Mouse (Mus musculus) effector memory CD4-positive, alpha-beta T cell, adult 7 months (primary cell): ENCODE measurements around the gene Krtap14. TPM values are rescaled to one million over a fixed set of nuclear protein-coding genes. Genes with fewer than 3 reads are reported as not detected.

Experiments used
- polyA plus RNA-seq: library from polyadenylated mRNA; unstranded; fragments of 100-300 nt; shearing (Covaris generic); gene quantifications from one replicate; pipeline ENCODE4 v1.2.1, GENCODE M21; 2017

Gene Krtap14
- polyA plus RNA-seq: not detected

DNA sequence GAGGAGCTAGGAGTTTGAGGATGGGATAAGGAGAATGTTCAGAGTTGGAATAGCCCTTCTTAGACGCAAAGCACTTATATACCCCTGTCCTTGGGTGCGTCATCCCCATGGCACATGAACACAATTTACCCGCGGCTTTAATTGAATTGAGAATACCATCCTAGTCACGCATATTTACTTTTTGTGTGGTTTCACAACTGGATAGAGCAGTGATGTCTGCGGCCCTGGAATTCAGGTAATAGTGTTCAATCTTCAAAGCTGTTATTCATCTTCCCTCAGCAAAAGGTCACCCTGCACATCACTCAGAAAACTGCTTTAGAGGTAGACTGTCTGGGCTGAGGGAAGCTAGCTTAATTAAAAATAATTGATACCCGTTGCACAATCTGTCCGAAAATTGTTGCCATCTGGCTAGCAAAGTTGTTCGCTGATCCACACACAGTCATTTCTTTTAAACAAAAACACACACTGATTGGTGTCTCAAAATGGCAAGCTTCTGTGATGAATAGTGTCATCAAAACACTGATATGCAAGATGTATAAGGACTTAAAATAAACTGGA is at the start of gene Krtap14:
Krtap14 (minus strand) TSS at position 51 of the 558 bp plus-strand sequence.

DNA sequence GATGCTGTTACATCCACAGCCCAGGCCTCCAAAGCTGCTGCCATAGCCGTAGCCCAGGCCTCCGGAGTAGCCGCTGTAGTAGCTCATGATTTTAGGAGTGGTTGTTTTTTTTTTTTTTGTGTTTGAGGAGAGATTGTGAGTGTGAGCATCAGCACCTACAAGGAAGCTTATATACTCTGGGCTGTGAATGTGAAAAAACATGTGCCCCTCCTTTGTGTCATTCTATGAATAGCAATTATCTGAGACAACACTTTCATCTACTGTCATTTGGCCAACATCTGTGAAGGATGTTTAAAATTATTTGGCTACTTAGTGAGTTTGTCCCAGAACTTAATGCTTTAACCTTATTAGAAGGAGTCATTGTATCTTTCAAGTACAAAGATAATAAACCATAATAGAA is 48.2 kb upstream of the Krtap14 start, which contains the start of gene Krtap19-2:
Krtap19-2 (minus strand) TSS at position 101 of the 400 bp plus-strand sequence.

DNA sequence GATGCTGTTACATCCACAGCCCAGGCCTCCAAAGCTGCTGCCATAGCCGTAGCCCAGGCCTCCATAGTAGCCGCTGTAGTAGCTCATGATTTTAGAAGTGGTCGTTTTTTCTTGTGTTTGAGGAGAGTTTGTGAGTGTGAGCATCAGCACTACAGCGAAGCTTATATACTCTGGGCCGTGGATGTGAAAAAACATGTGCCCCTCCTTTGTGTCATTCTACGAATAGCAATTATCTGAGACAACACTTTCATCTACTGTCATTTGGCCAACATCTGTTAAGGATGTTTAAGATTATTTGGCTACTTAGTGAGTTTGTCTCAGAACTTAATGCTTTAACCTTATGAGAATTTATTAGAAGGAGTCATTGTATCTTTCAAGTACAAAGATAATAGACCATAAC is 43.4 kb upstream of the Krtap14 start, which contains the start of gene Krtap19-1:
Krtap19-1 (minus strand) TSS at position 101 of the 400 bp plus-strand sequence.

DNA sequence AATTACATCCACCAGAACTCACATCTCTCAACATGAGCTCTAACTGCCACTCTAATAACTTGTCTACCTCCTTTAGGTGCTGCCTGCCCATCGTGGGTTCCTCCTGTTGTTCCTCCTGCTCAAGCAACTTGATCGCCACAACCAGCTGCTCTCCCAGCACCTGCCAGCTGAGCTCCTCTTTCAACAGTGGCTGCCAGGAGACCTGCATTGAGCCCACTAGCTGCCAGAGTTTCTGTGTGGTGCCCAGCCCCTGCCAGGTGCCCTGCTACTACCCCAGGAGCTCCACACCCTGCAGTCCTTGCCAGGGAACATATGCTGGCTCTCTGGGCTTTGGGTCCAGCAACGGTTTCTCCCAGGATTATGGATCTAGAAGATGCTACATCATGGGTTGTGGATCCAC is 5.9 kb downstream of the Krtap14 start, which contains the start of gene Krtap15:
Krtap15 (plus strand) TSS at position 150 of the 400 bp plus-strand sequence.

DNA sequence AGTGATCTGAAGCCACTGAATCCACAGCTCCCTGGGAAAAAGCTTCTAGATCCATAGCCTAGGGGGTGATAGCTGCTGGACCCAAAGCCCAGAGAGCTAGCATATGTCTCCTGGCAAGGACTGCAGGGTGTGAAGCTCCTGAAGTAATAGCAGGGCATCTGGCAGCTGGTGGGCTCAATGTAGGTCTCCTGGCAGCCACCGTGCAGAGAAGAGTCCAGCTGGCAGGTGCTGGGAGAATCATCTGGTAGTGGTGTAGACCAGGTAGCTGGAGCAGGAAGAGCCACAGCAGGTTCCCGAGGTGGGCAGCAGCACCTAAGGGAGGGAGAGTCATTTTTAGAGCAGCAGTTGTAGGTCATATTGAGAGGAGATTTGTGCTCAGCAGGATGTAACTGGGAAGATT is 14.1 kb downstream of the Krtap14 start, which contains the start of gene Gm20741:
Gm20741 (minus strand) TSS at position 394 of the 400 bp plus-strand sequence.

DNA sequence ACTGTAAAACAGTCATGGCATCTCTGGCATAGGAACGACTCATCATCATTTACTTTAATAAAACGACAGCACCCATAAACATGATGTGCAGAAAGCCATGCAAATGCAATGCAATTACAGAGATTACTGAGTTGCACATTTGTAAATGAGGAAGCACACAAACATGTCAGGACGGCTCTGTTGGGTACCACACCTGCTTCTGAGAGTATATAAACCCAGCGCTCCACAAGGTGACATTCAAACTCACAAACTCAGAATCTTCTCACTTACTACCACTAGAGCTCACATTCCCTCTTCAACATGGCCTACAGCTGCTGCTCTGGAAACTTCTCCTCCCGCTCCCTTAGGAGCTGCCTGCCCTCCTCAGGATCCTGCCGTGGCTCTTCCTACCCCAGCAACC is 48.3 kb downstream of the Krtap14 start, which contains the start of gene Gm5965:
Gm5965 (plus strand) TSS at position 301 of the 400 bp plus-strand sequence.

DNA sequence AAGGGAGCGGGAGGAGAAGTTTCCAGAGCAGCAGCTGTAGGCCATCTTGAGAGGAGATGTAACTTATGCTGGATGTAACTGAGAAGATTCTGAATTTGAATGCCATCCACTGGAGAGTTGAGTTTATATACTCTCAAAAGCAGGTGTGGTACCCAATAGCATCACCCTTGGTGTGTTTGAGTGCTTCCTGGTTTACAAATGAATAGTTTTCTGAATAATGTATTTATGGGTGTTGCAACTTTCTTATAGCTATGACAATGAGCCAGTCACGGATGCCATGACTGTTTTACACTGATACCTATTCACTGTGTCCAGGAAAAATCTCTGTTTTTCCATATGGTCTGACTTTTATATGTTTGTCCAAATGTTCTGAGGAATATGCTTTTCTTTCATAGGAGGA is 51.8 kb downstream of the Krtap14 start, which contains the start of gene 2310057N15Rik:
2310057N15Rik (minus strand) TSS at position 101 of the 400 bp plus-strand sequence.

Other genes starting within 250 kb of the Krtap14 start
- not detected for gene Krtap24-1, start 213.9 kb downstream of the Krtap14 start, polyA plus RNA-seq
- gene 2310079G19Rik, start 198.5 kb downstream of the Krtap14 start, polyA plus RNA-seq: not detected
- gene Krtap26-1, start 178.3 kb downstream of the Krtap14 start, polyA plus RNA-seq: not detected
- gene Krtap27-1, start 154.5 kb downstream of the Krtap14 start, polyA plus RNA-seq: not detected
- not detected for gene 2310061N02Rik, start 118.2 kb downstream of the Krtap14 start, polyA plus RNA-seq
- not detected for gene Krtap13-1, start 97.3 kb downstream of the Krtap14 start, polyA plus RNA-seq
- not detected for gene Krtap13, start 74.5 kb downstream of the Krtap14 start, polyA plus RNA-seq
- gene 2310034C09Rik, start 67.3 kb downstream of the Krtap14 start, polyA plus RNA-seq: not detected
- gene 2310057N15Rik, start 51.9 kb downstream of the Krtap14 start, polyA plus RNA-seq: not detected
- gene Gm5965, start 48.2 kb downstream of the Krtap14 start, polyA plus RNA-seq: not detected
- gene Gm20741, start 13.9 kb downstream of the Krtap14 start, polyA plus RNA-seq: not detected
- gene Krtap15, start 5.9 kb downstream of the Krtap14 start, polyA plus RNA-seq: not detected
- not detected for gene Krtap19-1, start 43.3 kb upstream of the Krtap14 start, polyA plus RNA-seq
- gene Krtap19-2, start 48.1 kb upstream of the Krtap14 start, polyA plus RNA-seq: not detected
- not detected for gene Krtap19-3, start 51.9 kb upstream of the Krtap14 start, polyA plus RNA-seq
- gene Krtap19-4, start 58.9 kb upstream of the Krtap14 start, polyA plus RNA-seq: not detected
- not detected for gene Krtap19-5, start 70.3 kb upstream of the Krtap14 start, polyA plus RNA-seq
- gene Krtap19-9b, start 106.1 kb upstream of the Krtap14 start, polyA plus RNA-seq: not detected
- gene Krtap16-3, start 136.7 kb upstream of the Krtap14 start, polyA plus RNA-seq: not detected
- not detected for gene Krtap22-2, start 184.6 kb upstream of the Krtap14 start, polyA plus RNA-seq
- not detected for gene Gm10229, start 189.1 kb upstream of the Krtap14 start, polyA plus RNA-seq
- gene Krtap6-1, start 205.6 kb upstream of the Krtap14 start, polyA plus RNA-seq: not detected
- not detected for gene Gm10228, start 215.3 kb upstream of the Krtap14 start, polyA plus RNA-seq
- not detected for gene Krtap6-5, start 221.7 kb upstream of the Krtap14 start, polyA plus RNA-seq
- not detected for gene 1110025L11Rik, start 237.9 kb upstream of the Krtap14 start, polyA plus RNA-seq